Mouse (Mus musculus) bone marrow, adult 2 months (tissue): ENCODE data around the gene Setd2.

Experiments used
- CTCF ChIP-seq: fragments of 200-500 bp; IDR thresholded peaks from 2 replicates; pipeline ENCODE4 v1.5.1; 2011; ENCODE audit warnings: low read length, control low read depth; ENCODE audit not compliant: control insufficient read depth, insufficient read depth
- POLR2A ChIP-seq: fragments of 200-500 bp; IDR thresholded peaks from 2 replicates; pipeline ENCODE4 v1.6.1; 2011; ENCODE audit warnings: low read depth, mild to moderate bottlenecking, control low read depth, low read length, borderline replicate concordance; ENCODE audit not compliant: control insufficient read depth

DNA sequence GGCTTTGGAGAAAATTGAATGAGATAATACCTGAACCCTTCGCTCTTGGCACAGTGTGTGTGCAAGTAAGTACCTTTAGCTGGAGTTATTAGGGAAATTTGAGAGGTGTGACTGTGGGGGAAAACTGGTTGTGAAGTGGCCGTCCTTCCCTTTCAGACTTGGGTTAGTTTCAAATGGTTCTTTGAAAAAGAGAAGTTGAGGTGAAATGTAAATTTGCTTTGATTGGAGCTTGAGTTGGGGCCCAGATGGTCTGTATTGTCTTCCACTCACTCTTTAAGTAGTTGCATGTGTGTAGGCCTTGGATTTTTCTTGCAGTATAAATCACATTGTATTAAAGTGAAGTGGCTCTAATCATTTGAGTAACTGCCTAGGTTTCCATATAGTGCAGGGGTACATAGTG, 2.7 kb downstream of the Setd2 start:
- TF ChIP-seq CTCF (no peak), POLR2A (no peak)
